Mouse (Mus musculus) liver, embryonic 13.5 days (tissue): ENCODE data around the gene Rad54l2. TPM values are rescaled to one million over a fixed set of nuclear protein-coding genes. Genes with fewer than 3 reads are reported as not detected.

Source experiments
- ATAC-seq: fragments of 200-750 bp; cut with Nextera tagmentation; 2 replicates; pipeline ENCODE4 v1.8.0; 2017; ENCODE audit warnings: low read depth, mild to moderate bottlenecking, moderate number of reproducible peaks, moderate library complexity
- DNase-seq: peaks from one replicate; pipeline ENCODE4 v3.0.0; 2022
- H3K27ac ChIP-seq: fragments of 300-500 bp; sonication (generic); 2 replicates; pipeline ENCODE4 v1.5.1; 2015; ENCODE audit warnings: moderate library complexity, mild to moderate bottlenecking, inconsistent platforms
- H3K27me3 ChIP-seq: fragments of 300-500 bp; sonication (generic); 2 replicates; pipeline ENCODE4 v1.6.1; 2015; ENCODE audit warnings: mild to moderate bottlenecking, inconsistent platforms
- H3K36me3 ChIP-seq: fragments of 300-500 bp; sonication (generic); 2 replicates; pipeline ENCODE4 v1.6.1; 2015; ENCODE audit warnings: mild to moderate bottlenecking, inconsistent platforms
- H3K4me1 ChIP-seq: fragments of 300-500 bp; sonication (generic); replicated peaks from 2 replicates; pipeline ENCODE4 v1.6.1; 2015; ENCODE audit warnings: inconsistent platforms
- H3K4me2 ChIP-seq: fragments of 300-500 bp; sonication (generic); 2 replicates; pipeline ENCODE4 v1.6.1; 2015; ENCODE audit warnings: inconsistent platforms, mild to moderate bottlenecking, moderate library complexity
- H3K4me3 ChIP-seq: fragments of 300-500 bp; sonication (generic); replicated peaks from 2 replicates; pipeline ENCODE4 v1.5.1; 2015; ENCODE audit warnings: mild to moderate bottlenecking, inconsistent platforms
- H3K9ac ChIP-seq: fragments of 300-500 bp; sonication (generic); 2 replicates; pipeline ENCODE4 v1.6.1; 2015; ENCODE audit warnings: mild to moderate bottlenecking, inconsistent platforms
- H3K9me3 ChIP-seq: fragments of 300-500 bp; sonication (generic); replicated peaks from 2 replicates; pipeline ENCODE4 v1.6.1; 2016; ENCODE audit warnings: inconsistent platforms
- WGBS: fragments of 180-500 bp; shearing (Covaris S2); methylation state at CpG from one replicate; pipeline ENCODE4 v1.1.7; 2015; ENCODE audit not compliant: insufficient replicate concordance; 5-methylcytosine and 5-hydroxymethylcytosine counted together
- polyA plus RNA-seq: library from polyadenylated mRNA; unstranded; fragments of >200 nt; fragmentation: Nextera tagmentation; extraction: Ambion mirVana; gene quantifications from 2 replicates; pipeline ENCODE4 v1.2.1, GENCODE M21; 2015

Gene Rad54l2
- polyA plus RNA-seq, 1 experiment from 2014 or later, result 2.0 TPM

- peaks cover 15% of the 10 kb centered on the region; the same call in 1 of the 2 replicates for H3K36me3 ChIP-seq
- WGBS, result 76% methylated on average over 5 of the region's 5 CpGs
- H3K27ac ChIP-seq, result no peak overlapping the region
- H3K4me3 ChIP-seq, result no peak overlapping the region
- no peak for ATAC-seq
- H3K9me3 ChIP-seq, result no peaks in the 10 kb centered on the region
- DNase-seq, result no peak
- no peak overlapping the region for H3K4me2 ChIP-seq
- H3K27me3 ChIP-seq, result no peaks in the 10 kb centered on the region
- no peak overlapping the region for H3K9ac ChIP-seq
- H3K4me1 ChIP-seq, result no peaks in the 10 kb centered on the region
Observed at GRCm38 (mm10) chr9:106752135-106752534, 36.9 kb downstream of the Rad54l2 start.

- Histone ChIP-seq H3K4me3 (no peak overlapping the region), H3K9ac (no peak overlapping the region), H3K27me3 (no peaks in the 10 kb centered on the region), H3K4me2 (no peak overlapping the region), H3K27ac (no peak overlapping the region), H3K4me1 (no peaks in the 10 kb centered on the region), H3K36me3 (peaks cover 6% of the 10 kb centered on the region), H3K9me3 (no peaks in the 10 kb centered on the region)
- no peak for ATAC-seq
- DNase-seq, result no peak
- WGBS, result 70% methylated on average over 1 of the region's 1 CpGs
Observed at GRCm38 (mm10) chr9:106739962-106740361, 49.0 kb downstream of the Rad54l2 start.

GRCm38 (mm10) chr9:106739056-106739455 lies 49.9 kb downstream of the Rad54l2 start:
- no peak overlapping the region for H3K9ac ChIP-seq
- H3K36me3 ChIP-seq, result peaks cover 6% of the 10 kb centered on the region
- H3K4me2 ChIP-seq, result no peak overlapping the region
- H3K9me3 ChIP-seq, result no peaks in the 10 kb centered on the region
- no peak overlapping the region for H3K4me3 ChIP-seq
- H3K4me1 ChIP-seq, result no peaks in the 10 kb centered on the region
- 55% methylated on average over 1 of the region's 1 CpGs for WGBS
- H3K27me3 ChIP-seq, result no peaks in the 10 kb centered on the region
- H3K27ac ChIP-seq, result no peak overlapping the region
- DNase-seq (no peak), ATAC-seq (no peak)

- peaks cover 6% of the 10 kb centered on the region for H3K36me3 ChIP-seq
- DNase-seq, result no peak
- no peak overlapping the region for H3K9ac ChIP-seq
- H3K27ac ChIP-seq, result no peak overlapping the region
- ATAC-seq, result no peak
- no peak overlapping the region for H3K4me2 ChIP-seq
- H3K27me3 ChIP-seq, result no peaks in the 10 kb centered on the region
- no peaks in the 10 kb centered on the region for H3K4me1 ChIP-seq
- no peak overlapping the region for H3K4me3 ChIP-seq
- WGBS, result 71% methylated on average over 2 of the region's 2 CpGs
- no peaks in the 10 kb centered on the region for H3K9me3 ChIP-seq
Observed at GRCm38 (mm10) chr9:106738199-106738985, 50.6 kb downstream of the Rad54l2 start.

GRCm38 (mm10) chr9:106733690-106734089 lies 55.3 kb downstream of the Rad54l2 start:
- WGBS, result 48% methylated on average over 2 of the region's 2 CpGs
- no peak overlapping the region for H3K27ac ChIP-seq
- no peaks in the 10 kb centered on the region for H3K4me1 ChIP-seq
- no peaks in the 10 kb centered on the region for H3K27me3 ChIP-seq
- no peak for ATAC-seq
- H3K4me2 ChIP-seq, result no peak overlapping the region
- no peak for DNase-seq
- H3K4me3 ChIP-seq, result no peak overlapping the region
- H3K9ac ChIP-seq, result no peak overlapping the region
- H3K36me3 ChIP-seq, result peaks cover 6% of the 10 kb centered on the region
- H3K9me3 ChIP-seq, result no peaks in the 10 kb centered on the region

- no peak for DNase-seq
Observed at GRCm38 (mm10) chr9:106729416-106729815, 59.6 kb downstream of the Rad54l2 start.

GRCm38 (mm10) chr9:106726891-106727290 lies 62.1 kb downstream of the Rad54l2 start:
- peak overlapping the region; percentile 59 for H3K27ac ChIP-seq
- H3K36me3 ChIP-seq, result no peaks in the 10 kb centered on the region
- 23% methylated on average over 1 of the region's 1 CpGs for WGBS
- H3K9ac ChIP-seq, result 0 out of 2 replicates have a peak overlapping the region, but pooled peaks have one; percentile 8
- ATAC-seq (peak; percentile 97), DNase-seq (peak; percentile 47)
- no peak overlapping the region for H3K4me3 ChIP-seq
- no peak overlapping the region for H3K4me2 ChIP-seq
- no peaks in the 10 kb centered on the region for H3K9me3 ChIP-seq
- peaks cover 19% of the 10 kb centered on the region for H3K4me1 ChIP-seq
- no peaks in the 10 kb centered on the region for H3K27me3 ChIP-seq

More at GRCm38 (mm10) chr9:106729416-106729815, 59.6 kb downstream of the Rad54l2 start:
- Histone ChIP-seq H3K9me3 (no peaks in the 10 kb centered on the region), H3K27me3 (no peaks in the 10 kb centered on the region), H3K4me3 (no peak overlapping the region), H3K36me3 (no peaks in the 10 kb centered on the region), H3K9ac (no peak overlapping the region), H3K4me1 (peaks cover 19% of the 10 kb centered on the region), H3K4me2 (no peak overlapping the region), H3K27ac (no peak overlapping the region)
- ATAC-seq, result no peak
- 71% methylated on average over 2 of the region's 2 CpGs for WGBS

GRCm38 (mm10) chr9:106725435-106725834 lies 63.6 kb downstream of the Rad54l2 start:
- 69% methylated on average over 2 of the region's 2 CpGs for WGBS
- H3K27ac ChIP-seq, result no peak overlapping the region

GRCm38 (mm10) chr9:106724864-106725263 lies 64.1 kb downstream of the Rad54l2 start:
- Histone ChIP-seq H3K27me3 (no peaks in the 10 kb centered on the region), H3K4me1 (peaks cover 19% of the 10 kb centered on the region), H3K36me3 (peaks cover 7% of the 10 kb centered on the region; the same call in 1 of the 2 replicates), H3K9ac (no peak overlapping the region), H3K9me3 (no peaks in the 10 kb centered on the region), H3K4me3 (no peak overlapping the region), H3K4me2 (no peak overlapping the region), H3K27ac (no peak overlapping the region)
- no peak for DNase-seq
- no peak for ATAC-seq
- 62% methylated on average over 1 of the region's 1 CpGs for WGBS

More at GRCm38 (mm10) chr9:106725435-106725834, 63.6 kb downstream of the Rad54l2 start:
- peaks cover 19% of the 10 kb centered on the region for H3K4me1 ChIP-seq
- no peaks in the 10 kb centered on the region for H3K9me3 ChIP-seq
- no peak overlapping the region for H3K9ac ChIP-seq
- H3K36me3 ChIP-seq, result 0 out of 2 replicates have a peak, but pooled peaks cover 3% of the 10 kb centered on the region
- ATAC-seq, result no peak
- H3K27me3 ChIP-seq, result no peaks in the 10 kb centered on the region
- no peak overlapping the region for H3K4me3 ChIP-seq
- H3K4me2 ChIP-seq, result no peak overlapping the region
- no peak for DNase-seq

GRCm38 (mm10) chr9:106716729-106717128 lies 72.3 kb downstream of the Rad54l2 start:
- WGBS, result 77% methylated on average over 4 of the region's 4 CpGs
- no peaks in the 10 kb centered on the region for H3K4me1 ChIP-seq
- H3K36me3 ChIP-seq, result peaks cover 67% of the 10 kb centered on the region
- ATAC-seq (no peak), DNase-seq (no peak)
- no peak overlapping the region for H3K4me3 ChIP-seq
- H3K4me2 ChIP-seq, result no peak overlapping the region
- no peaks in the 10 kb centered on the region for H3K9me3 ChIP-seq
- H3K27me3 ChIP-seq, result no peaks in the 10 kb centered on the region
- H3K9ac ChIP-seq, result no peak overlapping the region
- H3K27ac ChIP-seq, result no peak overlapping the region

GRCm38 (mm10) chr9:106716232-106716631 lies 72.8 kb downstream of the Rad54l2 start:
- no peak for DNase-seq
- no peak overlapping the region for H3K4me2 ChIP-seq
- ATAC-seq, result no peak
- no peak overlapping the region for H3K4me3 ChIP-seq
- H3K4me1 ChIP-seq, result no peaks in the 10 kb centered on the region
- no peak overlapping the region for H3K9ac ChIP-seq
- no peaks in the 10 kb centered on the region for H3K9me3 ChIP-seq
- no peaks in the 10 kb centered on the region for H3K27me3 ChIP-seq
- peaks cover 67% of the 10 kb centered on the region for H3K36me3 ChIP-seq
- WGBS, result 79% methylated on average over 2 of the region's 2 CpGs
- H3K27ac ChIP-seq, result no peak overlapping the region

- peaks cover 64% of the 10 kb centered on the region for H3K36me3 ChIP-seq
- WGBS, result 87% methylated on average over 2 of the region's 2 CpGs
Observed at GRCm38 (mm10) chr9:106712470-106712869, 76.5 kb downstream of the Rad54l2 start.

More at GRCm38 (mm10) chr9:106712470-106712869, 76.5 kb downstream of the Rad54l2 start:
- no peak overlapping the region for H3K27ac ChIP-seq
- no peak overlapping the region for H3K9ac ChIP-seq
- DNase-seq (no peak), ATAC-seq (no peak)
- no peak overlapping the region for H3K4me2 ChIP-seq
- H3K4me1 ChIP-seq, result no peaks in the 10 kb centered on the region
- H3K9me3 ChIP-seq, result no peaks in the 10 kb centered on the region
- H3K27me3 ChIP-seq, result no peaks in the 10 kb centered on the region
- H3K4me3 ChIP-seq, result no peak overlapping the region
